Mouse (Mus musculus): ENCODE data around the gene Olfr228.
A peak's percentile ranks its signal among the peaks of the same experiment; 100 is the strongest.
"Not testable (repeated sequence)": the region's sequence is repeated elsewhere in the genome, so short reads cannot be mapped to it uniquely, and the experiment has no call there.

Olfr228 gene

DNA sequence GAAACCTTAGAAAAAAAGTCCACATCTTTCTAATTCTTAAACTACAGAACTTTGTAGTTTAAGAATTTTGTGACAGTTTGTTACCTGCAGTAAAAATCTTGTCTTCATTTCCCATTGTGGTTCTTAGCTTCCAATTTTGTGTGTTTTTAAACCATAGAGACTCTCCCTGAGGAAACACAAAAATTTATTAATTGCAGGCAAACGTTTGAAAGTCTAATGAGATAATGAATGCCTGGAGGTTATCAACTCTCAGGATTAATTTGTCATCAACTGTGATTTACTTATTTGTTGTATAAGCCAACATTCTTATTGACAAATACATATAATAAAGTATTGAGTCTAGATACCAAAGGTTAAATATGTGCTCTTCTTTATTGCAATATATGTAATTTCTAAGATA, at the start of gene Olfr228:
Gene Olfr228, minus strand, starts transcription at position 101 of the 400 bp plus-strand sequence.
- no peak for DNase-seq

DNA sequence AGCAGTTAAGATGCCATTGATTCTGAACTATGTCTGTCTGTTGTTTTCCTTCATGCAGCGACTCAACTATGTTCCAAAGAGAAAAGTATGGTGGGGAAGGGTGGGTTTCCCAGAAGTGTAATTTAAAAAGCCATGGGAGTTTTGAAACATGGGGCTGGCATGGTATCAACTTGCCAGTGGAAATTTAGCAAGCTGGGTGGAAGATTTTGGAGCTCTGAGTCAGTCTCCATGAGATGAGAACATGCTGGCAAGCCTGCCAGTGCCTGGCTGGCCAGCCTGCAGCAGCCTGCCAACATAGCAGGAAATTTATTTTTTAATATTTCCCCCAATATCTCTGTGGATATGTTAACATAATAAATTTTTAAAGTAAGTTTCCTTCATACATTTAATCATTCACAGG, 43.8 kb upstream of the Olfr228 start:
- DNase-seq = peak; percentile 1

DNA sequence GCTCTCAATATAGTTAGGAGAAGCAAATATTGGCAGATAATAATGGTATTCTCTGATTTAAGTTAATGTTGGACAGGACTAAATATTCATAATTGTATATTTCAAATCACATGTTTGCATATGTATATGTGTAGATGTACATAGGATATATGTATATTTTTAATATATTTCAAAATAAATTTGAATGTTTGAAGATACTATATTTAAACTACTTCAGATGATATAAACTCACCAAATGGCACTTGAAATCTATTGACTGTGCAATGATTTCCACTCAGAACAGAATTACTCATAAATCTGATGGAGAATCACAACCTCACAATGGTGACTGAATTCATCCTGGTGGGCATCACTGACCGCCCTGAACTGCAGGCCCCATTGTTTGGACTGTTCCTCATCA, 21.0 kb upstream of the Olfr228 start, which contains the start of gene Olfr1076:
Gene Olfr1076, plus strand, starts transcription at position 301 of the 400 bp plus-strand sequence.
- no peak for DNase-seq

DNA sequence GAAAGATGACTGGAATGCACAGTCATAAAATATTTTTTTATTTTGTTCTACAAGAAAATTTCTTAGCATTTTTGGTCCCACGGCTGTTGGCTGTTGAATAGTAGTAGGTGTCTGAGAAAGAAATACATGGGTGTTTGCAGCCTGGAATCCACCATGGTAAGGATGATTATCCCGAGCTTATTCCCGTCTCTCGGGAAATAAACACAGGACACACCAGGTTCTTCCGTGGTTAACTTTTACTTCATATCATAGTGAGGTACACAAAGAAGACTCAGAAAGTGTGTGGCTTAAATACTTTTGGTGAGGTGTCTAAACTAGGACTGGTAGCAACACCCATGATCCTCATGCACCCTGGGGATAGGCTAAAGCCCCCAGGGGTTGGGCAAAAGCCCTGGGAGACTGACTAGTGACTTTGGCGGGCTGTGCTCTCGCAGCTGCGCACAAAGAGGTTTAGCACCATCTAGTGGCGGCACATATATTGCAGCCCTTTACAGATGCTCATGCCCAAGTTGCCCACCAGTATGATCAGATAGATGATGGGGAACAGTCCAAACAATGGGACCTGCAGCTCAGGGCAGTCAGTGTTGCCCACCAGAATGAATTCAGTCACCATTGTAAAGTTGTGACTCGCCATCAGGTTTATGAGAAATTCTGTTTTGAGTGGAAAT, 22.6 kb downstream of the Olfr228 start:
- peak; percentile 55 for DNase-seq

DNA sequence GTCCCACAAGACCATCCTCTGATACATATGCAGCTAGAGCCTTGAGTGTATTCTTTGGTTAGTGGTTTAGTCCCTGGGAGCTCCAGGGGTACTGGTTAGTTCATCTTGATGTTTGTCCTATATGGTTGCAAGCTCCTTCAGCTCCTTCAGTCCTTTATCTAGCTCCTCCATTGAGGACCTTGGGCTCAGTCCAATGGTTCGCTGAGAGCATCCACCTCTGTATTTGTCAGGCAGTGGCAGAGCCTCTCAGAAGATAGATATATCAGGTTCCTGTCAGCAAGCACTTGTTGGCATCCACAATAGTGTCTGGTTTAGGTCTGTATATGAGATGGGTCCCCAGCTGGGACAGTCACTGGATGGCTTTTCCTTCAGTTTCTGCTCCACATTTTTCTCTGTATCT, 26.8 kb downstream of the Olfr228 start:
- DNase-seq = no peak

DNA sequence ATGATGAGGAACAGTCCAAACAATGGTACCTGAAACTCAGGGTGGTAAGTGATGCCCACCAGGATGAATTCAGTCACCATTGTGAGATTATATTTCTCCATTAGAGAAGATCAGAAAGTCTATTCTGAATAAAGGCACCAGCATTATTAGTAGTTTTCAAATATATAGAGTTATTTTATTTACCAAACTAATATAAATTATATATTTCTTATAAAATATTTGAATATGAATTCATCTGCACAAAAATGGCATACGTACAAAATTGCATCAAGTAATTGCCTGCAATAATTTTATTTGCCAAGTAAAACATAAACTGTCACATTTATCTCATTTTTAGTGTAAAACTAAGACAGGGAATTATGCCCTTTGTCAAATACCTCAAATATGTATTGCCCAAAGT, 31.0 kb downstream of the Olfr228 start, which contains the start of gene Olfr1066:
Gene Olfr1066, minus strand, starts transcription at position 101 of the 400 bp plus-strand sequence.
- no peak for DNase-seq

DNA sequence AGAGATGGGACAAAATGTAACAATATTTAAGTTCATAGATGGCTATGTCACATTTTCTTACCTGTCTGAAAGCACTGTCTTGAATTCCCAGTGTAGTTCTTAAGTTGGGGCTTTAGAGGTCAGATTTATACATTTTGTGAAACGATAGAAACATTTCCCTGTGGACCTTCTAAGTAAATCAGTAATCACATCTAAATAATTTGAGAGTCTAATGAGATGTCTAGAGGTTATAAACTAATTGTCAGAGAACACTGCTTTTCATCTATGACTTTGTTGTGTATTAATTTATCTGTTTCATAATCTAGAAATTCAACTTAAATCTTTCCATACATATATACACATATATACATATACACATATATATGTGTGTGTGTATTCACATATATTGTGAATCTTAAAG, 36.7 kb downstream of the Olfr228 start, which contains the start of gene Olfr1065:
Gene Olfr1065, minus strand, starts transcription at position 101 of the 400 bp plus-strand sequence.
- DNase-seq = not testable (repeated sequence)

DNA sequence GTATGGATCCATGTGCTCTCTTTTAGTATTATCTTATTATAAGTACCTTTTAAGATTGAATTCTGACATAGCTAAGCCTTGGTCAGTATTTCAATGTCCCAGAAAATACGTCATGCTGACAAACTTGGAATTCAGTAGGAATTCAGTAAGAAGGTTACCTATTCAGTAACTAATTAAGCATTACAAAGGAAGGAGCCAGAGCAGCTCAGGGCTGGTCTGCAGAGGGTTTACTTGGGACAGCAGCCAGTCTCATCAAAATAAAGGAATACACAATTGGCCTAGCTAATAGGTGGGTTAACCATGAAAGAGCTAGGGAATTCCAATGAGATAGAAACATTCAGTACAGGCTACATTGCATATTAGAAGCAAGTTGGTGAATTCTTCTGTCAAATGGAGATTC, 45.1 kb downstream of the Olfr228 start:
- not testable (repeated sequence) for DNase-seq
